Mouse (Mus musculus) limb, embryonic 12.5 days (tissue): ENCODE measurements around the gene Rgs18. TPM values are rescaled to one million over a fixed set of nuclear protein-coding genes. Genes with fewer than 3 reads are reported as not detected.

ENCODE experiments used
- ATAC-seq: fragments of 200-750 bp; cut with Nextera tagmentation; 2 replicates; pipeline ENCODE4 v1.8.0; 2017; ENCODE audit warnings: low read depth, moderate TSS enrichment; ENCODE audit not compliant: insufficient number of reproducible peaks, insufficient read depth, low FRiP score, low TSS enrichment
- H3K27ac ChIP-seq: fragments of 300-500 bp; sonication (generic); 2 replicates; pipeline ENCODE4 v1.5.1; 2016; ENCODE audit warnings: mild to moderate bottlenecking, moderate library complexity
- H3K27me3 ChIP-seq: fragments of 300-500 bp; sonication (generic); 2 replicates; pipeline ENCODE4 v1.6.1; 2016; ENCODE audit warnings: mild to moderate bottlenecking, moderate library complexity
- H3K36me3 ChIP-seq: fragments of 300-500 bp; sonication (generic); 2 replicates; pipeline ENCODE4 v1.6.1; 2016; ENCODE audit warnings: mild to moderate bottlenecking, moderate library complexity
- H3K4me1 ChIP-seq: fragments of 300-500 bp; sonication (generic); replicated peaks from 2 replicates; pipeline ENCODE4 v1.6.1; 2016
- H3K4me2 ChIP-seq: fragments of 300-500 bp; sonication (generic); 2 replicates; pipeline ENCODE4 v1.6.1; 2016; ENCODE audit warnings: mild to moderate bottlenecking, moderate library complexity
- H3K4me3 ChIP-seq: fragments of 300-500 bp; sonication (generic); replicated peaks from 2 replicates; pipeline ENCODE4 v1.5.1; 2016; ENCODE audit warnings: mild to moderate bottlenecking
- H3K9ac ChIP-seq: fragments of 300-500 bp; sonication (generic); replicated peaks from 2 replicates; pipeline ENCODE4 v1.6.1; 2016; ENCODE audit warnings: mild to moderate bottlenecking, moderate library complexity
- H3K9me3 ChIP-seq: fragments of 300-500 bp; sonication (generic); 2 replicates; pipeline ENCODE4 v1.6.1; 2016; ENCODE audit warnings: mild to moderate bottlenecking, moderate library complexity
- WGBS: fragments of 180-500 bp; shearing (Covaris S2); methylation state at CpG from one replicate; pipeline ENCODE4 v1.1.7; 2016; 5-methylcytosine and 5-hydroxymethylcytosine counted together
- polyA plus RNA-seq: library from polyadenylated mRNA; unstranded; fragments of >200 nt; fragmentation: Nextera tagmentation; extraction: Ambion mirVana; gene quantifications from 2 replicates; pipeline ENCODE4 v1.2.1, GENCODE M21; 2016

Gene Rgs18
- polyA plus RNA-seq: 1.3 and 1.5 TPM in 2 replicates

GRCm38 (mm10) chr1:144775331-144775730 lies at the start of gene Rgs18:
Gene Rgs18 (minus strand): TSS chr1:144775435.
- no peak within 1 kb of the TSS for H3K9ac ChIP-seq
- no peak within 1 kb of the TSS for H3K4me2 ChIP-seq
- no peak within 1 kb of the TSS for H3K4me3 ChIP-seq
- H3K36me3 ChIP-seq: no peaks in the 10 kb centered on the region
- ATAC-seq: no peak
- no peaks in the 10 kb centered on the region for H3K9me3 ChIP-seq
- H3K4me1 ChIP-seq: no peaks in the 10 kb centered on the region
- WGBS: 80% methylated on average over 5 of the region's 5 CpGs
- no peak within 1 kb of the TSS for H3K27ac ChIP-seq
- H3K27me3 ChIP-seq: no peaks in the 10 kb centered on the region

DNA sequence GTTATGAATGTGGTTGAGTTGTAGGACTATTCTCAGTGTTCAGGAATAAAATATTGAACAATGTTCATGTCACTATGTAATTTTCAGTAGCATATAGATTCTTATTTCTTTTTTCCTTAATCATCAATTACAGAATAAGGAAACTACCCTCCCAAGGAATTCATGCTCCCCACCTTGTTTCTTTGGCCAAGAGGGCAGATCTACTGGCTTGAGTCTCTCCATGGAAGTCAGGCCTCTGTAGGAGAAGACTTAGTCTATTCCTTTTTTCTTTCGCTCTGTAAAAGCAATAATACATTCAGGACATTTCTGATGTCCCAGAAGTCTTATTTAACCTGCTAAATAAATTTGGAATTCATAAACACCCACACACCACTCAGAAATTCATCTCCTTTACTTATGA lies 841 bp downstream of the Rgs18 start:
- Histone ChIP-seq H3K9me3 (no peaks in the 10 kb centered on the region), H3K4me2 (no peak overlapping the region), H3K9ac (no peak overlapping the region), H3K36me3 (no peaks in the 10 kb centered on the region), H3K27ac (no peak overlapping the region), H3K4me3 (no peak overlapping the region), H3K4me1 (no peaks in the 10 kb centered on the region), H3K27me3 (no peaks in the 10 kb centered on the region)
- WGBS: 77% methylated on average over 1 of the region's 1 CpGs
- no peak for ATAC-seq

DNA sequence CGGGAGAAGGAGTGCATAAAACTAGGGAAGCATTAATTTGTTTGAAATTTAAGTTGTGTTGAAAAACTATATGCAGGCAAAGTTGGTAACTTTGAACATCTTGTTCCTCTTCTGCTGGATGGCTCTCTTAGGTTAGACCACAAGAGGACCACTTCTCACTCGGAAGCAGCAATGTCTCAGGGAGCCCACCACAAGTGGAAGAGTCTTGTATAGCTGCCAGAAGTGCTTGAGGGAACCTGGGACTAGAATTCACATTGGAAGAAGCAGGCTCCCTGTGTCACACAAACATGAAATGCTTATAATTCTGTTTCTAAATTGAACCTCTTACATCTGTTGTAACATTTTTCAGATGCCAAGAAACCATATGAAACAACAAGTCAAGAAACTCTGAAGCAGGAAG lies 9.0 kb downstream of the Rgs18 start:
- Histone ChIP-seq H3K27ac (no peak overlapping the region), H3K9me3 (no peaks in the 10 kb centered on the region), H3K4me3 (no peak overlapping the region), H3K4me2 (no peak overlapping the region), H3K27me3 (no peaks in the 10 kb centered on the region), H3K36me3 (no peaks in the 10 kb centered on the region), H3K9ac (no peak overlapping the region), H3K4me1 (no peaks in the 10 kb centered on the region)
- WGBS: 53% methylated on average over 2 of the region's 2 CpGs
- ATAC-seq: no peak

- H3K27ac ChIP-seq: no peak overlapping the region
- no peaks in the 10 kb centered on the region for H3K4me1 ChIP-seq
- no peaks in the 10 kb centered on the region for H3K27me3 ChIP-seq
- no peak overlapping the region for H3K4me2 ChIP-seq
- ATAC-seq: no peak
- no peak overlapping the region for H3K4me3 ChIP-seq
- no peak overlapping the region for H3K9ac ChIP-seq
- no peaks in the 10 kb centered on the region for H3K9me3 ChIP-seq
- WGBS: 91% methylated on average over 3 of the region's 3 CpGs
- no peaks in the 10 kb centered on the region for H3K36me3 ChIP-seq
Measured at GRCm38 (mm10) chr1:144760792-144761191, 14.4 kb downstream of the Rgs18 start.

GRCm38 (mm10) chr1:144750763-144751162 lies 24.5 kb downstream of the Rgs18 start:
- Histone ChIP-seq H3K9me3 (no peaks in the 10 kb centered on the region), H3K9ac (no peak overlapping the region), H3K4me2 (no peak overlapping the region), H3K27me3 (no peaks in the 10 kb centered on the region), H3K4me3 (no peak overlapping the region), H3K27ac (no peak overlapping the region), H3K36me3 (no peaks in the 10 kb centered on the region), H3K4me1 (no peaks in the 10 kb centered on the region)
- 81% methylated on average over 3 of the region's 3 CpGs for WGBS
- no peak for ATAC-seq

DNA sequence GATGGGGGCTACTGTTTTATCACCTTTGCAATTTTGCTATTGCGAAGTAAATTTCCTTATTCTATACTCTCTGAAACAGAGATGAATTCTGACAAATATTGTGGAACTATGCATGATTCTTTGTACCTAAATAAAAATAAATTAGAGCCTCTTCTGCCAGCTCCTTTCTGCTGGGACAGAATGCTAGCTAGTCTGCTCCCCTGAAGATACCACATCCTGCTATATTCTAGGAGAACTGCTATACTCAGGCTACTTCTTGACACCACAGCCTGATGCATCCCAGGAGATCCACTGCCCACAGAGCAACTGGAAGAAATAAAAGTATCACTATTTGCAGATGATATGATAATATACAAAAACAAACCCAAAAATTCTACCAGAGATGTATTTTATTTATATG lies 29.1 kb downstream of the Rgs18 start:
- Histone ChIP-seq H3K4me1 (no peaks in the 10 kb centered on the region), H3K4me2 (no peak overlapping the region), H3K4me3 (no peak overlapping the region), H3K27ac (no peak overlapping the region), H3K9me3 (no peaks in the 10 kb centered on the region), H3K9ac (no peak overlapping the region), H3K36me3 (no peaks in the 10 kb centered on the region), H3K27me3 (no peaks in the 10 kb centered on the region)
- 93% methylated on average over 1 of the region's 1 CpGs for WGBS
- no peak for ATAC-seq

DNA sequence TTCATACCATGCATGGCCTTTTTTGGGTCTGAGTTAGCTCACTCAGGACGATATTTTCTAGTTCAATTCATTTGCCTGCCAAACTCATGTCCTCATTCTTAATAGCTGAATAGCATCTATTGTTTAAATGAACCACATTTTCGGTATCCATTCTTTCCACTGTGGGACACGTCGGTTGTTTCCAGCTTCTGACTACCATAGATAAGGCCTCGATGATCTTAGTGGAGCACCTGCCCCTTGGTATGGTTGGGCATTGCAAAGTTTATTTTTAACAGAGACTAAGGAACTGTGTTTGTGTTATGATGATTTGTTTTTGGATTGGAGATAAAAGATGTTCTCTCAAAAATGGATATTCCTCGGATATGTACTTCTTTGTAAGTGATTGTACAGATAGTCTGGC lies 37.5 kb downstream of the Rgs18 start:
- Histone ChIP-seq H3K4me2 (no peak overlapping the region), H3K27ac (no peak overlapping the region), H3K4me1 (no peaks in the 10 kb centered on the region), H3K9ac (no peak overlapping the region), H3K9me3 (no peaks in the 10 kb centered on the region), H3K36me3 (no peaks in the 10 kb centered on the region), H3K27me3 (no peaks in the 10 kb centered on the region), H3K4me3 (no peak overlapping the region)
- 88% methylated on average over 6 of the region's 6 CpGs for WGBS
- no peak for ATAC-seq

DNA sequence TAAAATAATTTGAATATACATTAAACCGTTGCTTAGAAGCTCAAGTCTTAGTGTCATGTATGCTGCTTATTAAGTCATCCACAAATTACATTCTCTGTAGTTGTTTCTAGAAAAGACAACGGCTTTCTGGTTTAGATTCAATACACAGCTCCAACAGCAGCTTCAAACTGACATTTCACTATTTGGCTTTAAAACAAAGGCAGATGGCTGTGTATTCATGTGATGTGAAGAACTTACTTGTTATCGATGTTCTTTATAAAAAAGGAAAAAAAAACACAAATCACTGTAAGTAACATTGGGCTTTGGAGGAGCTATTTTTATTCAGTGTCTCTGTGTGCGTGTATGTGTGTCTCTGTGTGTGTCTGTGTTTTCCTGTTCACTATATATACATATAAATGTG lies 54.5 kb downstream of the Rgs18 start:
- Histone ChIP-seq H3K4me1 (no peaks in the 10 kb centered on the region), H3K27me3 (no peaks in the 10 kb centered on the region), H3K4me3 (no peak overlapping the region), H3K4me2 (no peak overlapping the region), H3K27ac (no peak overlapping the region), H3K9ac (no peak overlapping the region), H3K36me3 (no peaks in the 10 kb centered on the region), H3K9me3 (no peaks in the 10 kb centered on the region)
- no peak for ATAC-seq
- WGBS: 83% methylated on average over 4 of the region's 4 CpGs

DNA sequence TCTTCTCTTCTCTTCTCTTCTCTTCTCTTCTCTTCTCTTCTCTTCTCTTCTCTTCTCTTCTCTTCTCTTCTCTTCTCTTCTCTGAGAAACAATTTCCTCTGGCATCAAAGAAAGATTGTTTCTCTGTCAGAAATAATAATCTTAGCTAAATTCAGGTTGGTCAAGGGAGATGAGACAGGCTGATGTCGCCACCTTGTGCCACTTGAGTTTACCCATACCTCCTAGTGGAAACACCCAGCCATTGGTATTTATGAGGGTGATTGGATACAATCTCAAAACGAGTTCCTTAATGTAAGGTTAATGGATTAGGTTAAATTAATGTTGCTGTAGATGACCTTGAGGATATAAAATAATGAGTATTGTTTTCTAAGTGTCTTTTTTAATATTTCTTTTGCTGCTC lies 70.9 kb downstream of the Rgs18 start:
- Histone ChIP-seq H3K4me3 (no peak overlapping the region), H3K27me3 (no peaks in the 10 kb centered on the region), H3K27ac (no peak overlapping the region), H3K4me1 (no peaks in the 10 kb centered on the region), H3K9ac (no peak overlapping the region), H3K4me2 (no peak overlapping the region), H3K36me3 (no peaks in the 10 kb centered on the region), H3K9me3 (no peaks in the 10 kb centered on the region)
- WGBS: 56% methylated on average over 2 of the region's 2 CpGs
- no peak for ATAC-seq

Other genes with a start within 250 kb of the Rgs18 start
- gene Rgs21, start 207.8 kb downstream of the Rgs18 start, polyA plus RNA-seq: not detected in 2 replicates